Mouse (Mus musculus): Measurements from ENCODE around the gene Xlr3c. TPM values are rescaled to one million over a fixed set of nuclear protein-coding genes. Genes with fewer than 3 reads are reported as not detected.
"Not testable (repeated sequence)": the region's sequence is repeated elsewhere in the genome, so short reads cannot be mapped to it uniquely, and the experiment has no call there.

Xlr3c gene
- not detected in 2 replicates for polyA plus RNA-seq (2015; fragmentation: Nextera tagmentation; extraction: Ambion mirVana)

- not testable (repeated sequence) for H3K4me2 ChIP-seq (replicated peaks; ENCODE audit: low read depth, low read length); H3K27ac ChIP-seq (ENCODE audit: low read length); H3K4me3 ChIP-seq (ENCODE audit: low read length); ATAC-seq (ENCODE audit: low FRiP score, low TSS enrichment); H3K36me3 ChIP-seq (ENCODE audit: insufficient read depth, low read length); H3K4me1 ChIP-seq (ENCODE audit: insufficient read depth, low read length); H3K9ac ChIP-seq (replicated peaks; ENCODE audit: low read length); H3K9me3 ChIP-seq (ENCODE audit: low read length); H3K27me3 ChIP-seq (ENCODE audit: insufficient read depth, low read length)
- 87% methylated on average over 14 of the region's 14 CpGs for WGBS
Measured at GRCm38 (mm10) chrX:73265270-73265669, at the start of gene Xlr3c. TSS of gene Xlr3c (minus strand) at chrX:73265390.

- H3K27ac ChIP-seq (ENCODE audit: low read length): no peak overlapping the region
- no peak for ATAC-seq (ENCODE audit: low FRiP score, low TSS enrichment)
- WGBS: 46% methylated on average over 3 of the region's 3 CpGs
Measured at GRCm38 (mm10) chrX:73312522-73312921, 47.3 kb upstream of the Xlr3c start.

GRCm38 (mm10) chrX:73295745-73296144 is 30.6 kb upstream of the Xlr3c start:
- not testable (repeated sequence) for ATAC-seq (ENCODE audit: low FRiP score, low TSS enrichment); H3K4me2 ChIP-seq (replicated peaks; ENCODE audit: low read depth, low read length); H3K9me3 ChIP-seq (ENCODE audit: low read length); H3K9ac ChIP-seq (replicated peaks; ENCODE audit: low read length); H3K4me3 ChIP-seq (ENCODE audit: low read length); H3K4me1 ChIP-seq (ENCODE audit: insufficient read depth, low read length); H3K27ac ChIP-seq (ENCODE audit: low read length); H3K36me3 ChIP-seq (ENCODE audit: insufficient read depth, low read length); H3K27me3 ChIP-seq (ENCODE audit: insufficient read depth, low read length)
- 53% methylated on average over 5 of the region's 10 CpGs for WGBS

More at GRCm38 (mm10) chrX:73312522-73312921, 47.3 kb upstream of the Xlr3c start:
- H3K36me3 ChIP-seq (ENCODE audit: insufficient read depth, low read length): no peaks in the 10 kb centered on the region
- H3K4me3 ChIP-seq (ENCODE audit: low read length): no peak overlapping the region
- H3K9ac ChIP-seq (replicated peaks; ENCODE audit: low read length): no peak overlapping the region
- no peaks in the 10 kb centered on the region for H3K4me1 ChIP-seq (ENCODE audit: insufficient read depth, low read length)
- H3K9me3 ChIP-seq (ENCODE audit: low read length): no peaks in the 10 kb centered on the region
- peaks cover 4% of the 10 kb centered on the region; the same call in 1 of the 2 replicates for H3K27me3 ChIP-seq (ENCODE audit: insufficient read depth, low read length)
- H3K4me2 ChIP-seq (replicated peaks; ENCODE audit: low read depth, low read length): no peak overlapping the region

GRCm38 (mm10) chrX:73292876-73293275 is 27.7 kb upstream of the Xlr3c start, which contains the start of the genes Xlr5a and Xlr5c:
TSS of gene Xlr5a (minus strand) at chrX:73292976.
TSS of gene Xlr5c (minus strand) at chrX:73292976.
- 91% methylated on average over 13 of the region's 17 CpGs for WGBS
- H3K36me3 ChIP-seq (ENCODE audit: insufficient read depth, low read length); ATAC-seq (ENCODE audit: low FRiP score, low TSS enrichment); H3K27ac ChIP-seq (ENCODE audit: low read length); H3K27me3 ChIP-seq (ENCODE audit: insufficient read depth, low read length); H3K4me3 ChIP-seq (ENCODE audit: low read length); H3K4me1 ChIP-seq (ENCODE audit: insufficient read depth, low read length); H3K9me3 ChIP-seq (ENCODE audit: low read length); H3K9ac ChIP-seq (replicated peaks; ENCODE audit: low read length); H3K4me2 ChIP-seq (replicated peaks; ENCODE audit: low read depth, low read length): not testable (repeated sequence)

- H3K27me3 ChIP-seq (ENCODE audit: insufficient read depth, low read length); ATAC-seq (ENCODE audit: low FRiP score, low TSS enrichment); H3K27ac ChIP-seq (ENCODE audit: low read length); H3K9ac ChIP-seq (replicated peaks; ENCODE audit: low read length); H3K4me1 ChIP-seq (ENCODE audit: insufficient read depth, low read length); H3K4me3 ChIP-seq (ENCODE audit: low read length); H3K36me3 ChIP-seq (ENCODE audit: insufficient read depth, low read length); H3K9me3 ChIP-seq (ENCODE audit: low read length); H3K4me2 ChIP-seq (replicated peaks; ENCODE audit: low read depth, low read length): not testable (repeated sequence)
- WGBS: 88% methylated on average over 1 of the region's 2 CpGs
Measured at GRCm38 (mm10) chrX:73262428-73262827, 2.8 kb downstream of the Xlr3c start.

GRCm38 (mm10) chrX:73242821-73243325 is 22.3 kb downstream of the Xlr3c start, which contains the start of gene Xlr4c:
TSS of gene Xlr4c (minus strand) at chrX:73243130.
- not testable (repeated sequence) for H3K4me2 ChIP-seq (replicated peaks; ENCODE audit: low read depth, low read length); H3K9ac ChIP-seq (replicated peaks; ENCODE audit: low read length); H3K4me1 ChIP-seq (ENCODE audit: insufficient read depth, low read length); H3K4me3 ChIP-seq (ENCODE audit: low read length); H3K27ac ChIP-seq (ENCODE audit: low read length); H3K9me3 ChIP-seq (ENCODE audit: low read length); H3K27me3 ChIP-seq (ENCODE audit: insufficient read depth, low read length); ATAC-seq (ENCODE audit: low FRiP score, low TSS enrichment); H3K36me3 ChIP-seq (ENCODE audit: insufficient read depth, low read length)
- 90% methylated on average over 9 of the region's 14 CpGs for WGBS

GRCm38 (mm10) chrX:73229288-73229687 is 35.9 kb downstream of the Xlr3c start:
- peak overlapping the region; percentile 73 for H3K9ac ChIP-seq (replicated peaks; ENCODE audit: low read length)
- H3K27me3 ChIP-seq (ENCODE audit: insufficient read depth, low read length): no peaks in the 10 kb centered on the region; the same call in 1 of the 2 replicates
- no peak overlapping the region for H3K27ac ChIP-seq (ENCODE audit: low read length)
- peak overlapping the region; percentile 60 for H3K4me3 ChIP-seq (ENCODE audit: low read length)
- peak overlapping the region; percentile 75 for H3K4me2 ChIP-seq (replicated peaks; ENCODE audit: low read depth, low read length)
- ATAC-seq (ENCODE audit: low FRiP score, low TSS enrichment): no peak
- no peaks in the 10 kb centered on the region for H3K9me3 ChIP-seq (ENCODE audit: low read length)
- H3K4me1 ChIP-seq (ENCODE audit: insufficient read depth, low read length): peaks cover 5% of the 10 kb centered on the region; the same call in 1 of the 2 replicates
- H3K36me3 ChIP-seq (ENCODE audit: insufficient read depth, low read length): no peaks in the 10 kb centered on the region
- 35% methylated on average over 3 of the region's 3 CpGs for WGBS

GRCm38 (mm10) chrX:73228606-73229214 is 36.5 kb downstream of the Xlr3c start:
- WGBS: 24% methylated on average over 51 of the region's 51 CpGs

GRCm38 (mm10) chrX:73227914-73228605 is 37.1 kb downstream of the Xlr3c start, which contains the start of gene F8a:
TSS of gene F8a (plus strand) at chrX:73228291.
- H3K27ac ChIP-seq (ENCODE audit: low read length): peak within 1 kb of the TSS; percentile 90
- 15% methylated on average over 39 of the region's 39 CpGs for WGBS
- no peaks in the 10 kb centered on the region for H3K36me3 ChIP-seq (ENCODE audit: insufficient read depth, low read length)
- peak; percentile 95 for ATAC-seq (ENCODE audit: low FRiP score, low TSS enrichment)
- H3K4me3 ChIP-seq (ENCODE audit: low read length): peak within 1 kb of the TSS; percentile 60
- H3K9me3 ChIP-seq (ENCODE audit: low read length): no peaks in the 10 kb centered on the region
- H3K4me1 ChIP-seq (ENCODE audit: insufficient read depth, low read length): peaks cover 5% of the 10 kb centered on the region; the same call in 1 of the 2 replicates
- H3K4me2 ChIP-seq (replicated peaks; ENCODE audit: low read depth, low read length): peak within 1 kb of the TSS; percentile 75
- H3K27me3 ChIP-seq (ENCODE audit: insufficient read depth, low read length): no peaks in the 10 kb centered on the region; the same call in 1 of the 2 replicates
- H3K9ac ChIP-seq (replicated peaks; ENCODE audit: low read length): peak within 1 kb of the TSS; percentile 73

More at GRCm38 (mm10) chrX:73228606-73229214, 36.5 kb downstream of the Xlr3c start:
- Histone ChIP-seq H3K9me3 (ENCODE audit: low read length) (no peaks in the 10 kb centered on the region), H3K36me3 (ENCODE audit: insufficient read depth, low read length) (no peaks in the 10 kb centered on the region), H3K4me3 (ENCODE audit: low read length) (peak overlapping the region; percentile 60), H3K4me2 (replicated peaks; ENCODE audit: low read depth, low read length) (peak overlapping the region; percentile 75), H3K4me1 (ENCODE audit: insufficient read depth, low read length) (peaks cover 5% of the 10 kb centered on the region; the same call in 1 of the 2 replicates), H3K9ac (replicated peaks; ENCODE audit: low read length) (peak overlapping the region; percentile 73), H3K27me3 (ENCODE audit: insufficient read depth, low read length) (no peaks in the 10 kb centered on the region; the same call in 1 of the 2 replicates), H3K27ac (ENCODE audit: low read length) (peak overlapping the region; percentile 90)
- ATAC-seq (ENCODE audit: low FRiP score, low TSS enrichment): peak; percentile 74

All from kidney, embryonic 16.5 days (tissue).